ENCODE assay signal across 8 mouse cellular contexts in the genomic region with DNA sequence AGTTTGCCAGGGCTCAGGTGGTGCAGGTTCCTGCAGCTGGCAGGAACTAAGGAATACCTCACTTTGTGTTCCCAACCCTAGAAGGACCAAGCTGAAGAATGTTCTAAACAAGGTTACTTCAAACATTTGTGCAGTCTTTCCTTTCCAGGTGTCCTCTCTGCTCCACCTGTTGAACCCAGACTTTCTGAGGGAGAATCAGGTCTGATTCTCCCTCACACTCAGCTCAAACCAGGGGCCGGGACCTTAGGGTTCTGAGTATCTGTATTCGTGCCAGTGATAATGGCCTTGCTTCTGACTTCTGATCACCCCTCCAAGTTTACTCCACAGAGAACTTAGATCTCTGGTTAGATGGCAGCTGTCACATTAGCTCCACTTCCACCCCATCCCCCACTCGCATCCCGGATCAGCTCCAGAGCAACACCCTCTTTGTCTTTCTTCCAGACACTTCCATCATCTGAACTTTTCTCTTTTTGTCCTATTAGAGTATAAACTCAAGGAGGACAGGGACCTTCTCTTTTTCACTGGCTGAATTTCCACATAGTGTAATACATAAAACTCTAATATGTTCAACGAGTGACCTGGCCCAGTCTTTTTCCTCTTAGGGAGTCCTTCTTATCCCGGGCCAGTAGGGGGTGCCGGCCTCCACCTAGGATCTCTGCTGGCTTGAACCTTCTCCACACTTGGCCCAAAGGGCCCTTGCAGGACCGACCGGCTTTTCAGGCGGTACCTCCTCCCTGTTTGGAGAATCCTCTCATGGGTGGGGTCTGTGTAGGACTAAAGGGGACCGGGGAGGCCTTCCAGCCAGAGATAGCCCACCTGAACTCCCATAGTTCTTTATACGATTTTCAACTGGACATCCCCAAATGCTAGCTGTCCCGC. TPM values are rescaled to one million over a fixed set of nuclear protein-coding genes. Genes with fewer than 3 reads are reported as not detected.
A peak's percentile ranks its signal among the peaks of the same experiment; 100 is the strongest.
DNase-seq lines count a peak whose midpoint lies in the region; ATAC-seq and TF ChIP-seq lines count a peak whose summit lies in the region.

No protein-coding gene starts in this region.

- 24% methylated on average over 13 of the region's 13 CpGs for WGBS in forebrain, embryonic 12.5 days

- no peak for TF ChIP-seq POLR2A in MEL (IDR thresholded peaks at IDR 0.05; ENCODE audit: control insufficient read depth in 1 of 2, insufficient read depth in 1 of 2, low read depth in 1 of 2, low read length in 2 of 2, poor library complexity in 1 of 2)

- TF ChIP-seq RAD21 in MEL (IDR thresholded peaks at IDR 0.05; ENCODE audit: low read depth, low read length), result peak; percentile 83

- TF ChIP-seq EP300 in MEL (IDR thresholded peaks at IDR 0.05; ENCODE audit: low read depth in 1 of 2, low read length in 2 of 2), result 0 out of 4 replicates have a peak, but pooled peaks of 1 of the 2 experiments have one; percentile 13

- H3K4me1 ChIP-seq in MEL (ENCODE audit: control insufficient read depth in 1 of 2, insufficient read depth in 2 of 2, low read length in 2 of 2), result peaks cover 0 to 14% of the 10 kb centered on the region in 2 experiments; a peak in 3 of 4 replicates
- H3K4me1 ChIP-seq in forebrain, embryonic 12.5 days, result peaks cover 58% of the 10 kb centered on the region

- H3K36me3 ChIP-seq in MEL (ENCODE audit: control insufficient read depth in 1 of 2, insufficient read depth in 2 of 2, low read length in 2 of 2), result peaks cover 0 to 3% of the 10 kb centered on the region in 2 experiments; a peak in 1 of 4 replicates
- H3K36me3 ChIP-seq in forebrain, embryonic 12.5 days (replicated peaks), result no peaks in the 10 kb centered on the region

- peak; percentile 66 to 94 (median 91) for TF ChIP-seq CTCF in MEL (IDR thresholded peaks at IDR 0.05 in 2 of 3, conservative IDR thresholded peaks at IDR 0.05 in 1 of 3; ENCODE audit: control insufficient read depth in 1 of 3, insufficient read depth in 1 of 3, low read depth in 2 of 3, low read length in 3 of 3, poor library complexity in 1 of 3, severe bottlenecking in 1 of 3)

- intact Hi-C loops in heart, postnatal 25 days (cut with DNase I), result no loop called here

- H3K9me3 ChIP-seq in MEL (replicated peaks; ENCODE audit: insufficient read depth, low read length), result no peaks in the 10 kb centered on the region
- no peaks in the 10 kb centered on the region for H3K9me3 ChIP-seq in forebrain, embryonic 12.5 days

- H3K9ac ChIP-seq in MEL (ENCODE audit: control insufficient read depth, low read depth, low read length, poor library complexity, severe bottlenecking), result peak overlapping the region; percentile 44
- H3K9ac ChIP-seq in forebrain, embryonic 12.5 days, result no peak overlapping the region

- H3K79me2 ChIP-seq in MEL (ENCODE audit: control insufficient read depth, insufficient read depth, low read length, poor library complexity), result peaks cover 17% of the 10 kb centered on the region

- H3K4me2 ChIP-seq in forebrain, embryonic 12.5 days, result peak overlapping the region; percentile 69

- no peak for ATAC-seq in forebrain, embryonic 12.5 days (ENCODE audit: low FRiP score)

- H3K27me3 ChIP-seq in MEL (ENCODE audit: control insufficient read depth in 1 of 2, insufficient read depth in 2 of 2, low read length in 2 of 2), result peaks cover 2 to 15% of the 10 kb centered on the region in 2 experiments; a peak in 2 of 4 replicates
- peaks cover 69% of the 10 kb centered on the region for H3K27me3 ChIP-seq in forebrain, embryonic 12.5 days

- DNase-seq in MEL (ENCODE audit: low read depth, low spot score), result peak; percentile 91
- peak; percentile 63 for DNase-seq in c-Kit-positive CD71-positive TER-119-positive erythroid progenitor cells, embryonic 14.5 days (ENCODE audit: low spot score)
- peak; percentile 68 for DNase-seq in heart, postnatal 25 days (ENCODE audit: low spot score)
- DNase-seq in kidney, postnatal 4 days, result peak; percentile 86 to 92
- peak; percentile 86 for DNase-seq in lung, postnatal 25 days (ENCODE audit: low spot score)
- peak; percentile 83 for DNase-seq in ovary, postnatal 36 days (ENCODE audit: low spot score)
- peak; percentile 47 for DNase-seq in urinary bladder, postnatal 10 days (ENCODE audit: low spot score)

- peak overlapping the region; percentile 68 to 69; a peak in 2 of 4 replicates for H3K4me3 ChIP-seq in MEL (ENCODE audit: control insufficient read depth in 1 of 2, insufficient read depth in 1 of 2, low read depth in 2 of 2, low read length in 2 of 2)
- H3K4me3 ChIP-seq in forebrain, embryonic 12.5 days (replicated peaks), result peak overlapping the region; percentile 49

- no peak overlapping the region for H3K27ac ChIP-seq in MEL (ENCODE audit: control insufficient read depth, low read depth, low read length)
- no peak overlapping the region for H3K27ac ChIP-seq in forebrain, embryonic 12.5 days

TF ChIP-seq in MEL, 35 proteins besides CTCF, POLR2A, EP300 and RAD21:
- peak; percentile 40; the same call in 1 of the 2 replicates for TF ChIP-seq SIN3A (IDR thresholded peaks at IDR 0.05; ENCODE audit: low read length)
- no peak for TF ChIP-seq MXI1 (IDR thresholded peaks at IDR 0.05; ENCODE audit: low read depth, low read length)
- peak; percentile 45; the same call in 1 of the 2 replicates for TF ChIP-seq TBP (IDR thresholded peaks at IDR 0.05; ENCODE audit: low read depth, low read length)
- TF ChIP-seq KAT2A (conservative IDR thresholded peaks at IDR 0.05; ENCODE audit: low read depth, low read length), result no peak
- TF ChIP-seq ZNF384 (IDR thresholded peaks at IDR 0.05; ENCODE audit: low read depth, low read length), result no peak
- peak; percentile 13 for TF ChIP-seq CHD2 (IDR thresholded peaks at IDR 0.05; ENCODE audit: low read length)
- TF ChIP-seq TCF12 (IDR thresholded peaks at IDR 0.05; ENCODE audit: low read depth, low read length), result no peak
- TF ChIP-seq UBTF (IDR thresholded peaks at IDR 0.05; ENCODE audit: borderline replicate concordance, insufficient read depth, low read depth, low read length), result 0 out of 2 replicates have a peak, but pooled peaks have one; percentile 35
- TF ChIP-seq SMC3 (IDR thresholded peaks at IDR 0.05; ENCODE audit: low read depth, low read length), result peak; percentile 89
- peak; percentile 74 for TF ChIP-seq ZC3H11A (IDR thresholded peaks at IDR 0.05; ENCODE audit: low read depth, low read length)
- TF ChIP-seq POLR2AphosphoS5 (IDR thresholded peaks at IDR 0.05; ENCODE audit: borderline replicate concordance, low read depth, low read length), result no peak
- no peak for TF ChIP-seq ELF1 (IDR thresholded peaks at IDR 0.05; ENCODE audit: low read depth, low read length)
- TF ChIP-seq GATA1 (IDR thresholded peaks at IDR 0.05; ENCODE audit: low read depth, low read length), result no peak

RNA-seq across cellular contexts. Expression of a gene that starts 1.0 kb away (rescaled TPM):
- 0.35 and 0.46 TPM in 2 replicates for total RNA-seq in MEL (2012; rRNA removed)
- polyA plus RNA-seq in MEL (2012; ENCODE audit: insufficient read depth in 1 of 2, insufficient read length in 2 of 2, low read depth in 1 of 2, low replicate concordance in 2 of 2, missing spikeins in 1 of 2), result 1 to 10 TPM in 1 of 2 experiments, not detected in 1; 2.6 TPM
- 1.7 and 1.8 TPM in 2 replicates for polyA plus RNA-seq in forebrain, embryonic 12.5 days (2016; fragmentation: Nextera tagmentation; extraction: Ambion mirVana)
- 1 to 10 TPM; 9.7 to 9.8 TPM for total RNA-seq in heart, postnatal 25 days (2021)

RNA-seq across cellular contexts. Expression of a gene that starts 1.5 kb away (rescaled TPM):
- 54.2 and 59.5 TPM in 2 replicates for total RNA-seq in MEL (2012; rRNA removed)
- polyA plus RNA-seq in MEL (2012; ENCODE audit: insufficient read depth in 1 of 2, insufficient read length in 2 of 2, low read depth in 1 of 2, low replicate concordance in 2 of 2, missing spikeins in 1 of 2), result 10 to 100 TPM in 1 of 2 experiments, not detected in 1; 58.4 TPM
- 15.7 and 16.6 TPM in 2 replicates for polyA plus RNA-seq in forebrain, embryonic 12.5 days (2016; fragmentation: Nextera tagmentation; extraction: Ambion mirVana)
- total RNA-seq in heart, postnatal 25 days (2021), result 1 to 10 TPM; 7.4 to 9.0 TPM

RNA-seq across cellular contexts. Expression of a gene that starts 13.9 kb away (rescaled TPM):
- 22.7 and 33.1 TPM in 2 replicates for total RNA-seq in MEL (2012; rRNA removed)
- polyA plus RNA-seq in MEL (2012; ENCODE audit: insufficient read depth in 1 of 2, insufficient read length in 2 of 2, low read depth in 1 of 2, low replicate concordance in 2 of 2, missing spikeins in 1 of 2), result 10 to 100 TPM in 1 of 2 experiments, not detected in 1; 23.1 TPM
- polyA plus RNA-seq in forebrain, embryonic 12.5 days (2016; fragmentation: Nextera tagmentation; extraction: Ambion mirVana), result 24.3 and 25.3 TPM in 2 replicates
- total RNA-seq in heart, postnatal 25 days (2021), result 1 to 10 TPM; 6.0 to 6.1 TPM

RNA-seq across cellular contexts. Expression of a gene that starts 23.3 kb away (rescaled TPM):
- 16.7 and 18.8 TPM in 2 replicates for total RNA-seq in MEL (2012; rRNA removed)
- polyA plus RNA-seq in MEL (2012; ENCODE audit: insufficient read depth in 1 of 2, insufficient read length in 2 of 2, low read depth in 1 of 2, low replicate concordance in 2 of 2, missing spikeins in 1 of 2), result 10 to 100 TPM in 1 of 2 experiments, not detected in 1; 18.2 TPM
- polyA plus RNA-seq in forebrain, embryonic 12.5 days (2016; fragmentation: Nextera tagmentation; extraction: Ambion mirVana), result 3.2 and 4.4 TPM in 2 replicates
- 10 to 100 TPM; 15.3 to 19.2 TPM for total RNA-seq in heart, postnatal 25 days (2021)
